Mouse (Mus musculus) urinary bladder, postnatal 14 days (tissue): ENCODE data around the gene Creb3l1.

Experiments used
- DNase-seq: peaks from one replicate; pipeline ENCODE4 v3.0.0; 2021; ENCODE audit warnings: low spot score

Creb3l1 gene

GRCm38 (mm10) chr2:92030554-92030953 lies 6.3 kb upstream of the Creb3l1 start:
- no peak for DNase-seq

- DNase-seq, result no peak
Measured at GRCm38 (mm10) chr2:92029387-92030133, 5.3 kb upstream of the Creb3l1 start.

GRCm38 (mm10) chr2:92027811-92028590 lies 3.7 kb upstream of the Creb3l1 start:
- DNase-seq, result no peak

GRCm38 (mm10) chr2:92025966-92026365 lies 1.7 kb upstream of the Creb3l1 start:
- no peak for DNase-seq

GRCm38 (mm10) chr2:92025202-92025601 lies 900 bp upstream of the Creb3l1 start:
- no peak for DNase-seq

GRCm38 (mm10) chr2:92023362-92024273 lies 684 bp downstream of the Creb3l1 start:
- DNase-seq, result peak; percentile 40

GRCm38 (mm10) chr2:92020676-92021265 lies 3.5 kb downstream of the Creb3l1 start:
- DNase-seq, result peak; percentile 45

GRCm38 (mm10) chr2:92017440-92017839 lies 6.9 kb downstream of the Creb3l1 start:
- DNase-seq, result no peak

- DNase-seq, result peak; percentile 80
Measured at GRCm38 (mm10) chr2:92016981-92017380, 7.3 kb downstream of the Creb3l1 start.

GRCm38 (mm10) chr2:92014891-92015290 lies 9.4 kb downstream of the Creb3l1 start:
- DNase-seq, result no peak

GRCm38 (mm10) chr2:92014248-92014647 lies 10.1 kb downstream of the Creb3l1 start:
- DNase-seq, result no peak

GRCm38 (mm10) chr2:92012768-92013445 lies 11.4 kb downstream of the Creb3l1 start:
- peak; percentile 77 for DNase-seq

- DNase-seq, result no peak
Measured at GRCm38 (mm10) chr2:92011424-92012353, 12.6 kb downstream of the Creb3l1 start.

- no peak for DNase-seq
Measured at GRCm38 (mm10) chr2:92008623-92009404, 15.5 kb downstream of the Creb3l1 start.

- DNase-seq, result peak; percentile 98
Measured at GRCm38 (mm10) chr2:92007933-92008622, 16.2 kb downstream of the Creb3l1 start.

GRCm38 (mm10) chr2:92006983-92007921 lies 17.1 kb downstream of the Creb3l1 start:
- DNase-seq, result peak; percentile 67

GRCm38 (mm10) chr2:92006491-92006890 lies 17.8 kb downstream of the Creb3l1 start:
- no peak for DNase-seq

GRCm38 (mm10) chr2:92004617-92005016 lies 19.7 kb downstream of the Creb3l1 start:
- peak; percentile 67 for DNase-seq
